Mouse (Mus musculus) intestine, embryonic 15.5 days (tissue): ENCODE results near the gene Gamt. TPM values are rescaled to one million over a fixed set of nuclear protein-coding genes. Genes with fewer than 3 reads are reported as not detected.

ENCODE experiments used
- ATAC-seq: fragments of 200-750 bp; cut with Nextera tagmentation; 2 replicates; pipeline ENCODE4 v1.8.0; 2017; ENCODE audit warnings: moderate TSS enrichment, moderate library complexity
- H3K27ac ChIP-seq: fragments of 300-500 bp; sonication (generic); 2 replicates; pipeline ENCODE4 v1.5.1; 2015; ENCODE audit warnings: mild to moderate bottlenecking, inconsistent platforms
- H3K27me3 ChIP-seq: fragments of 300-500 bp; sonication (generic); replicated peaks from 2 replicates; pipeline ENCODE4 v1.6.1; 2015; ENCODE audit warnings: inconsistent platforms
- H3K36me3 ChIP-seq: fragments of 300-500 bp; sonication (generic); 2 replicates; pipeline ENCODE4 v1.6.1; 2015; ENCODE audit warnings: inconsistent platforms
- H3K4me1 ChIP-seq: fragments of 300-500 bp; sonication (generic); replicated peaks from 2 replicates; pipeline ENCODE4 v1.6.1; 2015; ENCODE audit warnings: inconsistent platforms
- H3K4me2 ChIP-seq: fragments of 300-500 bp; sonication (generic); replicated peaks from 2 replicates; pipeline ENCODE4 v1.6.1; 2015; ENCODE audit warnings: mild to moderate bottlenecking, inconsistent platforms
- H3K4me3 ChIP-seq: fragments of 300-500 bp; sonication (generic); replicated peaks from 2 replicates; pipeline ENCODE4 v1.5.1; 2015; ENCODE audit warnings: inconsistent platforms
- H3K9ac ChIP-seq: fragments of 300-500 bp; sonication (generic); 2 replicates; pipeline ENCODE4 v1.6.1; 2015; ENCODE audit warnings: inconsistent platforms
- H3K9me3 ChIP-seq: fragments of 300-500 bp; sonication (generic); 2 replicates; pipeline ENCODE4 v1.6.1; 2016; ENCODE audit warnings: inconsistent platforms
- WGBS: fragments of 180-500 bp; shearing (Covaris S2); methylation state at CpG from one replicate; pipeline ENCODE4 v1.1.7; 2015; 5-methylcytosine and 5-hydroxymethylcytosine counted together
- polyA plus RNA-seq: library from polyadenylated mRNA; unstranded; fragments of >200 nt; fragmentation: Nextera tagmentation; extraction: Ambion mirVana; gene quantifications from 2 replicates; pipeline ENCODE4 v1.2.1, GENCODE M21; 2015

Gamt gene
- polyA plus RNA-seq, 1 experiment from 2014 or later, result 71.0 TPM

GRCm38 (mm10) chr10:80282481-80283441 is 21.9 kb upstream of the Gamt start:
- Histone ChIP-seq H3K4me1 (peaks cover 4% of the 10 kb centered on the region), H3K36me3 (peaks cover 67% of the 10 kb centered on the region), H3K27me3 (no peaks in the 10 kb centered on the region), H3K4me3 (no peak overlapping the region), H3K9me3 (no peaks in the 10 kb centered on the region), H3K9ac (no peak overlapping the region), H3K27ac (0 out of 2 replicates have a peak overlapping the region, but pooled peaks have one; percentile 36), H3K4me2 (no peak overlapping the region)
- ATAC-seq, result peak; percentile 24; the same call in 1 of the 2 replicates
- WGBS, result 76% methylated on average over 20 of the region's 20 CpGs

- Histone ChIP-seq H3K4me1 (peaks cover 4% of the 10 kb centered on the region), H3K27me3 (no peaks in the 10 kb centered on the region), H3K4me2 (no peak overlapping the region), H3K36me3 (peaks cover 71% of the 10 kb centered on the region), H3K9ac (no peak overlapping the region), H3K9me3 (no peaks in the 10 kb centered on the region), H3K27ac (peak overlapping the region; percentile 36; the same call in 1 of the 2 replicates), H3K4me3 (no peak overlapping the region)
- 73% methylated on average over 8 of the region's 8 CpGs for WGBS
- 0 out of 2 replicates have a peak, but pooled peaks have one; percentile 2 for ATAC-seq
Measured at GRCm38 (mm10) chr10:80281921-80282371, 21.1 kb upstream of the Gamt start.

DNA sequence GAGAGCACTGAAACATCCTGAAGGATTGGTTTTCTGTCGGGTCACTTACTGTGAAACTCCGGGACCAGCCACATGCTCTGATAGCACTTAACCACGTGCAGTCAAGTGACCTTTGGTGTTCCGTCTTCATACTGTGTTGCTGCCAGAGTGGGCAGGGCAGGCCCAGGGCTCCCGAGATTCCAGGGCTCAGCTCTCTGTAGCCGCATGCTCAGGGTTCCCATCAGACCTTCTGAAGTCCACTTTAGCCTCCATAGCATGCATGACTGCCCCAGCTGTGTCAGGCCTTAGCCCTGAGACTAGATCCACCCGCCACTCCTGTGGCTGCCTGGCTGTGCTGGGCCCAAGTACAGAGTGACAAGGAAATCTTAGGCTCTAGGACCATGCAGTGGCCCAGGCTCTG is 20.5 kb upstream of the Gamt start:
- Histone ChIP-seq H3K4me2 (no peak overlapping the region), H3K27ac (peak overlapping the region; percentile 36; the same call in 1 of the 2 replicates), H3K9me3 (no peaks in the 10 kb centered on the region), H3K9ac (0 out of 2 replicates have a peak overlapping the region, but pooled peaks have one; percentile 28), H3K4me3 (no peak overlapping the region), H3K27me3 (no peaks in the 10 kb centered on the region), H3K36me3 (peaks cover 70% of the 10 kb centered on the region), H3K4me1 (peaks cover 4% of the 10 kb centered on the region)
- WGBS, result 67% methylated on average over 7 of the region's 7 CpGs
- ATAC-seq, result peak; percentile 42

DNA sequence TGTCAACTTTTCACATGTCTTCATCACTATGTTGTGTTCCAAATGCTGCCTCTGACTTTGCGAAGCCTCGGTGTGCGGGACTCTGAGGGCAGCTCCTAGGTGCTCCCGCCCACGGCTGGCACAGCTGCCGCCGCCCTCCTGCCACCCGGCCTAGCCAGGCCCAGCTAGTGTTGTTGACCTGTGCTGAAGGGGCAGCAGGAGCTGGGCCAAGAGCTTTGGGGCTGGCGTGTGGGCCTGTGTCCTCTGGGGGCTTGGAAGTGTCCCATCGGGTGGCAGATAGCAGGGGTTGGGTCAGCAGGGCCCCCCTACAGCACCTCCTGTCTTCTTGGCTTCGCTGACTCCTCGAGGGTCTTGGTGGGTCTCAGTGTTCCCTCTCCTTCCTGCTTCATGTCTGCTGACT is 18.5 kb upstream of the Gamt start:
- H3K36me3 ChIP-seq, result peaks cover 57% of the 10 kb centered on the region
- no peaks in the 10 kb centered on the region for H3K27me3 ChIP-seq
- no peak for ATAC-seq
- H3K4me1 ChIP-seq, result peaks cover 4% of the 10 kb centered on the region
- 94% methylated on average over 12 of the region's 12 CpGs for WGBS
- no peaks in the 10 kb centered on the region for H3K9me3 ChIP-seq
- H3K4me2 ChIP-seq, result no peak overlapping the region
- H3K27ac ChIP-seq, result no peak overlapping the region
- H3K4me3 ChIP-seq, result no peak overlapping the region
- no peak overlapping the region for H3K9ac ChIP-seq

DNA sequence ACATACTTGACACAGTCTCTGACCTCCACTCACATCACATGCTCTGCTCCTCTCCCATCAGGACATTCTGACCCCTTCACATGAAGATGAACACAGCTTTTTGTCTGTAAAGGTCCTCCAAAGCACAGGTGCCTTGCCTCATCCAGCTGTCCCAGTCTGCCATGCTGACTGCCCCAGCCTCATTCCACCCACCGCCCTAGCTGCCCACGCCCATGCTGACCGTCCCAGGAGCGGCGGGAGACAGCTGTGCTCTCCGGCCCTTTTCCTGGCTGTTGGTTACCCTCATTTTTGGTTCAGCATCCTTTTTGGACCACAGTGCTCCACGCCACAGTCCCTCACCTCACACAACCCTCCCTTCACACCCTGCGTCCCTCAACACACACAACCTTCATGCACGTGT is 17.6 kb upstream of the Gamt start:
- 93% methylated on average over 9 of the region's 9 CpGs for WGBS
- Histone ChIP-seq H3K36me3 (peaks cover 52% of the 10 kb centered on the region), H3K27ac (no peak overlapping the region)

GRCm38 (mm10) chr10:80276238-80276637 is 15.4 kb upstream of the Gamt start:
- peak; percentile 38; the same call in 1 of the 2 replicates for ATAC-seq
- H3K36me3 ChIP-seq, result peaks cover 46% of the 10 kb centered on the region
- 82% methylated on average over 5 of the region's 5 CpGs for WGBS

More for the DNA sequence above, 17.6 kb upstream of the Gamt start:
- Histone ChIP-seq H3K4me3 (no peak overlapping the region), H3K4me2 (no peak overlapping the region), H3K27me3 (no peaks in the 10 kb centered on the region), H3K4me1 (peaks cover 4% of the 10 kb centered on the region), H3K9me3 (no peaks in the 10 kb centered on the region), H3K9ac (no peak overlapping the region)
- ATAC-seq, result no peak

GRCm38 (mm10) chr10:80273847-80274246 is 13.0 kb upstream of the Gamt start:
- Histone ChIP-seq H3K9me3 (no peaks in the 10 kb centered on the region), H3K4me3 (no peak overlapping the region), H3K27me3 (no peaks in the 10 kb centered on the region), H3K36me3 (peaks cover 29% of the 10 kb centered on the region), H3K4me1 (peaks cover 23% of the 10 kb centered on the region), H3K9ac (0 out of 2 replicates have a peak overlapping the region, but pooled peaks have one; percentile 17), H3K27ac (no peak overlapping the region), H3K4me2 (no peak overlapping the region)
- WGBS, result 86% methylated on average over 3 of the region's 3 CpGs
- ATAC-seq, result no peak

More at GRCm38 (mm10) chr10:80276238-80276637, 15.4 kb upstream of the Gamt start:
- Histone ChIP-seq H3K27me3 (no peaks in the 10 kb centered on the region), H3K4me3 (no peak overlapping the region), H3K4me1 (peaks cover 7% of the 10 kb centered on the region), H3K4me2 (no peak overlapping the region), H3K9ac (no peak overlapping the region), H3K9me3 (no peaks in the 10 kb centered on the region), H3K27ac (no peak overlapping the region)

DNA sequence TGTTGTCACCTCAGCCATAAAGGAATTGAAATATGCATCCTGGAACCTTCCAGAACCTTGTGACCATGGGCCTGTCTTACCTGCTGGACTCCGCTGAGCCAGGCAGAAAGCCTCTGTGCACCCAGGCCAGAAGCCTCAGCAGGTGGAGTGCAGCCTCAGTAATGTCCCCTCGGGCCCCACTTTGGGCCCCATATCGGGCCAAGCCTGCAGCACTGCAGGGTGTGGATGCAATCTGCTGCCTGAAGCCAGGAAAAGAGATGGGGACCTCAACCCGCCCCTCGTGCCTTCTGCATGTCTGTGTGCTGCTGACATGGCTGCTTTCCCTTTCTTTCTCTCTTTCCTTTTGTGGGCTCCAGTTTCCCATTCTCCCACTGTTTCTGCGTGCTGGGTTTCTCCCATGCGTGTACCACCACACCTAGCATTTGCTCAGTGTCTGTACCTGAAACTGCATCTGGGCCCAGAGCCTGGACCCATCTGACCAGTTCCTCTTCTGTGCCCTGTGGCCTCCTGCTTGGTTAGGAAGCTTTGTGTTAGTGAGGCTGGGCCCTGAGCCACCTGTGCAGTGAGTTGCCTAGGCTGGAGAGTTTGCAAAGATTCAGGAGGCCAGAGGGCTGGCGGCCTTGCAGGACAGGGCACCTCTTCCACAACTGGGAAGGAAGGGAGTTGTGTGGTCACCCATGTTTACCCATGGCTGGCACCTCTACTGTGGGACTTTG is 11.2 kb upstream of the Gamt start:
- H3K9me3 ChIP-seq, result no peaks in the 10 kb centered on the region
- H3K4me1 ChIP-seq, result peaks cover 38% of the 10 kb centered on the region
- no peak overlapping the region for H3K4me3 ChIP-seq
- peaks cover 11% of the 10 kb centered on the region for H3K36me3 ChIP-seq
- H3K4me2 ChIP-seq, result no peak overlapping the region; the same call in 1 of the 2 replicates
- 80% methylated on average over 8 of the region's 8 CpGs for WGBS
- no peaks in the 10 kb centered on the region for H3K27me3 ChIP-seq
- no peak overlapping the region; the same call in 1 of the 2 replicates for H3K9ac ChIP-seq
- peak overlapping the region; percentile 51 for H3K27ac ChIP-seq
- ATAC-seq, result peak; percentile 40; the same call in 1 of the 2 replicates

DNA sequence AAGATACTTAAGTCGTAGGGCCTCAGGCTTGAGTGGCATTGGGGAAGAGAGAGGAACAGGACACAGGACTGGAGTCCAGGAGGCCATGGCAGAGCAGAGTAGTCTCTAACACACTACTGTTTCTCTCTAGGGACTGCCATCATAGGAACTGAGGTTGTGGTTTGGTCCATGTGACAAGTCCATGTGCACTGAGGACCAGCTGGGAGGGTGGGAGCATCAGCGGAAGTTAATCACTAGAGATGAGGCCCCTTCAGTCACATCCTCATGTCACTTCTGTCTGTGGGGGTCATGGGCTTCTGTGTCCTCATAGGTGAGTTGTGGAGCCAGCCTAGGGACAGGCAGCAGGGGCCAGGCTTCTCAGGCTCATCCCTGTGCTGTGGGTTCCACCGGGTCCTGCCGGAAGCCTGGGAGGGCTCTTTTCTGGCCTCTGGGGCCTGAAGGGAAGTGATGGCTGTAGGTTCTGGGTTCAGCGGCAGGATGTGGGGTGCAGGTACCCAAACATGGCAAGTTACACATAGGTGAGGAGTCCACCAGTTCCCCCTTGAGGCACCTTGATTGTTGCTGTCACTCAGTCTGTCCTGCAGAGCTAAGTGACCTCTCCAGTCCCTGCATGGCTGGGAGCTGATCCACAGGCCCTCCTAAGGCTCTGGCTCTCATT is 10.5 kb upstream of the Gamt start:
- Histone ChIP-seq H3K9ac (peak overlapping the region; percentile 40), H3K9me3 (no peaks in the 10 kb centered on the region), H3K27me3 (no peaks in the 10 kb centered on the region), H3K4me2 (peak overlapping the region; percentile 33; the same call in 1 of the 2 replicates), H3K27ac (peak overlapping the region; percentile 51; the same call in 1 of the 2 replicates), H3K36me3 (peaks cover 7% of the 10 kb centered on the region), H3K4me3 (no peak overlapping the region), H3K4me1 (peaks cover 44% of the 10 kb centered on the region)
- 77% methylated on average over 5 of the region's 5 CpGs for WGBS
- 0 out of 2 replicates have a peak, but pooled peaks have one; percentile 1 for ATAC-seq

- no peaks in the 10 kb centered on the region for H3K27me3 ChIP-seq
- peaks cover 48% of the 10 kb centered on the region for H3K4me1 ChIP-seq
- H3K9ac ChIP-seq, result peak overlapping the region; percentile 40
- no peak overlapping the region for H3K4me3 ChIP-seq
- 66% methylated on average over 6 of the region's 6 CpGs for WGBS
- peaks cover 7% of the 10 kb centered on the region for H3K36me3 ChIP-seq
- H3K27ac ChIP-seq, result peak overlapping the region; percentile 70
- peak overlapping the region; percentile 33 for H3K4me2 ChIP-seq
- peak; percentile 18; the same call in 1 of the 2 replicates for ATAC-seq
- no peaks in the 10 kb centered on the region for H3K9me3 ChIP-seq
Measured at GRCm38 (mm10) chr10:80270734-80271181, 9.9 kb upstream of the Gamt start.

DNA sequence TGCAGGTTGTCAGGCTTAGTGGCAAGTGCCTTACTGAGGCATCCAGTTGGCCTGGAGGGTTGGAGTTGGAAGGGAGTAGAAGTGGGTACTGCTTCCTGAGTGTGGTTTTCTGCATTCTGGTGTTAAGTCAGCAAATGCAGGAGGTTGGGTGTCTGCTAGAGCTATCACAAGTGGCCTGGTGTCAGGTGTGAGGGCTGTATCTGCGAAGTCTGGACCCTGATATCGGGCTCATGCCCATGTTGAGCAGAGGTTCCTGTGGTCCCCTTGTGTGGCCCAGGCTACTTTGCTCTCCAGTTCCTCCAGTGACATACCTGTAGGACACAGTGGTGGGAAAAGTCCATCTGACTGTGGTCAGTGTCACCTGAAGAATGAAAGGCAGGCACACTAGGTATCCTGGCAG is 9.3 kb upstream of the Gamt start:
- Histone ChIP-seq H3K27me3 (no peaks in the 10 kb centered on the region), H3K4me1 (peaks cover 49% of the 10 kb centered on the region), H3K4me2 (0 out of 2 replicates have a peak overlapping the region, but pooled peaks have one; percentile 33), H3K4me3 (no peak overlapping the region), H3K27ac (peak overlapping the region; percentile 70), H3K36me3 (peaks cover 7% of the 10 kb centered on the region), H3K9me3 (no peaks in the 10 kb centered on the region), H3K9ac (peak overlapping the region; percentile 40)
- WGBS, result 95% methylated on average over 2 of the region's 2 CpGs
- no peak for ATAC-seq
